Mouse (Mus musculus) limb, embryonic 13.5 days (tissue): Measurements from ENCODE around the gene Gpr87. TPM values are rescaled to one million over a fixed set of nuclear protein-coding genes. Genes with fewer than 3 reads are reported as not detected.

Experiments used
- ATAC-seq: fragments of 200-750 bp; cut with Nextera tagmentation; 2 replicates; pipeline ENCODE4 v1.8.0; 2017; ENCODE audit warnings: low read depth, moderate number of reproducible peaks, moderate TSS enrichment; ENCODE audit not compliant: low FRiP score
- H3K27ac ChIP-seq: fragments of 300-500 bp; sonication (generic); 2 replicates; pipeline ENCODE4 v1.5.1; 2015; ENCODE audit warnings: inconsistent platforms, mild to moderate bottlenecking, moderate library complexity
- H3K27me3 ChIP-seq: fragments of 300-500 bp; sonication (generic); 2 replicates; pipeline ENCODE4 v1.6.1; 2015; ENCODE audit warnings: mild to moderate bottlenecking, inconsistent platforms
- H3K36me3 ChIP-seq: fragments of 300-500 bp; sonication (generic); 2 replicates; pipeline ENCODE4 v1.6.1; 2015; ENCODE audit warnings: inconsistent platforms, mild to moderate bottlenecking, moderate library complexity
- H3K4me1 ChIP-seq: fragments of 300-500 bp; sonication (generic); 2 replicates; pipeline ENCODE4 v1.6.1; 2015; ENCODE audit warnings: inconsistent platforms
- H3K4me2 ChIP-seq: fragments of 300-500 bp; sonication (generic); replicated peaks from 2 replicates; pipeline ENCODE4 v1.6.1; 2015; ENCODE audit warnings: inconsistent platforms, mild to moderate bottlenecking, moderate library complexity
- H3K4me3 ChIP-seq: fragments of 300-500 bp; sonication (generic); 2 replicates; pipeline ENCODE4 v1.5.1; 2015; ENCODE audit warnings: moderate library complexity, mild to moderate bottlenecking, inconsistent platforms
- H3K9ac ChIP-seq: fragments of 300-500 bp; sonication (generic); 2 replicates; pipeline ENCODE4 v1.6.1; 2015; ENCODE audit warnings: mild to moderate bottlenecking, inconsistent platforms
- H3K9me3 ChIP-seq: fragments of 300-500 bp; sonication (generic); 2 replicates; pipeline ENCODE4 v1.6.1; 2016; ENCODE audit warnings: inconsistent platforms
- WGBS: fragments of 180-500 bp; shearing (Covaris S2); methylation state at CpG from one replicate; pipeline ENCODE4 v1.1.7; 2015; 5-methylcytosine and 5-hydroxymethylcytosine counted together
- polyA plus RNA-seq: library from polyadenylated mRNA; unstranded; fragments of >200 nt; fragmentation: Nextera tagmentation; extraction: Ambion mirVana; gene quantifications from 2 replicates; pipeline ENCODE4 v1.2.1, GENCODE M21; 2015

Gene Gpr87
- polyA plus RNA-seq, 1 experiment from 2014 or later: 1.6 TPM

- Histone ChIP-seq H3K4me2 (no peak overlapping the region), H3K27me3 (no peaks in the 10 kb centered on the region), H3K27ac (no peak overlapping the region), H3K9me3 (no peaks in the 10 kb centered on the region), H3K36me3 (no peaks in the 10 kb centered on the region), H3K4me1 (no peaks in the 10 kb centered on the region), H3K9ac (no peak overlapping the region), H3K4me3 (no peak overlapping the region)
- ATAC-seq: no peak
- 64% methylated on average over 8 of the region's 8 CpGs for WGBS
Measured at GRCm38 (mm10) chr3:59130431-59130830, 64.5 kb downstream of the Gpr87 start.

- ATAC-seq: no peak
- H3K4me3 ChIP-seq: no peak overlapping the region
- H3K9ac ChIP-seq: no peak overlapping the region
- no peak overlapping the region for H3K27ac ChIP-seq
- 93% methylated on average over 3 of the region's 3 CpGs for WGBS
- no peaks in the 10 kb centered on the region for H3K36me3 ChIP-seq
- H3K4me2 ChIP-seq: no peak overlapping the region
- no peaks in the 10 kb centered on the region for H3K4me1 ChIP-seq
- no peaks in the 10 kb centered on the region for H3K9me3 ChIP-seq
- H3K27me3 ChIP-seq: no peaks in the 10 kb centered on the region
Measured at GRCm38 (mm10) chr3:59129547-59129946, 65.4 kb downstream of the Gpr87 start.

Other genes with a start within 250 kb of the Gpr87 start
- 1.8 and 1.9 TPM in 2 replicates for gene Med12l, start 189.3 kb downstream of the Gpr87 start, polyA plus RNA-seq
- gene Gpr171, start 93.3 kb downstream of the Gpr87 start, polyA plus RNA-seq: 1.2 and 1.5 TPM in 2 replicates
- gene P2ry14, start 41.5 kb downstream of the Gpr87 start, polyA plus RNA-seq: 1.6 and 3.1 TPM in 2 replicates
- 0.86 and 0.97 TPM in 2 replicates for gene P2ry13, start 15.8 kb upstream of the Gpr87 start, polyA plus RNA-seq
- gene P2ry12, start 67.8 kb upstream of the Gpr87 start, polyA plus RNA-seq: 1.8 and 1.9 TPM in 2 replicates
- 16.3 and 17.6 TPM in 2 replicates for gene Igsf10, start 149.3 kb upstream of the Gpr87 start, polyA plus RNA-seq